Mouse (Mus musculus) skeletal muscle tissue, postnatal 0 days (tissue): ENCODE measurements around the gene Wdr60. TPM values are rescaled to one million over a fixed set of nuclear protein-coding genes. Genes with fewer than 3 reads are reported as not detected.

Experiments used
- microRNA-seq, 2 experiments: library from miRNA; unstranded; fragments of <30 nt; microRNA quantifications; one replicate each; pipeline ENCODE4; 2016
- polyA plus RNA-seq: library from polyadenylated mRNA; unstranded; fragments of >200 nt; fragmentation: Nextera tagmentation; extraction: Ambion mirVana; gene quantifications from 2 replicates; pipeline ENCODE4 v1.2.1, GENCODE M21; 2015

Gene Wdr60
- 9.0 and 10.5 TPM in 2 replicates for polyA plus RNA-seq

GRCm38 (mm10) chr12:116262555-116263341, at the start of gene Wdr60:
Wdr60 (minus strand) TSS chr12:116263022.

DNA sequence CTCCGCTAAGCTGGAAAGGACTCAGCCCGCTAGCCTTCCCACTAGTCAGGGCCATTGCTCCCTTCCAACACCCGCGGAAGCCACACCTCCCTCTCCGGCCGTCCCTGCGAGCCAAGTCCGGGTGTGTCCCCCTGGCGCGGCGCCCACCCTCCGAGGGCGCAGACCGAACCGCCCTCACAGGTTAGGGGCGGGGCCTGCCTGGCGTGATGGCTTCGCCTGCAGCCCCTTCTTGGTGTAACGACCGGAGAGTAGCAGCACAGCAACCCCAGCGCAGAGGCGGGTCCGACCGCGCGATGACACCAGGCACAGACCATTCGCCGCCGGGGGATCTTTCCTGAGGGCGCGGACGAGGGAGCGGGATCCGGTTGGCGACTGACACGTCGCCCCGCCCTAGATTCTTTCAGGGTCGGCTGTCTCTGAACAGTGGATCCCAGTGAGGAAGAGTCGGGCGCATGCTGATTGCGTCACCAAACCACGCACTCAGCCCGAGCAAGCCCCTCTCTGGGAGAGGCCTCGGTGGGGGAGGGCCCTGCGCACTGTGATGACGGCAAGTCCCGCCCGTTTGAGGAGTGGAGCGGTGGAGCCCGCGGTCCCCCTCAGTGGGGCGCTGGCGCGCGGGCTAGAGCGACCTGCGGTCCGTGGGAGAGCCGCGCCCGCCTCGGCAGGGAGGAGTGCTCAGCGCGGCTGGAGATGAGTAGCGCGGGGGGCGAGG, 18.0 kb upstream of the Wdr60 start, which contains the start of gene Esyt2:
TSS of gene Esyt2 (plus strand) at position 544 of the 712 bp plus-strand sequence.

GRCm38 (mm10) chr12:116275086-116275485, 12.3 kb upstream of the Wdr60 start, which contains the start of gene Gm11027:
Gm11027 (plus strand) TSS chr12:116275386.

Small RNAs within 50 kb of the gene (microRNA-seq; reads per million reads assigned to microRNA genes)
- gene Gm23190, result 0 reads per million in 2 experiments

Other genes starting within 250 kb of the Wdr60 start
- 29.2 and 30.4 TPM in 2 replicates for gene Zfp386, start 215.3 kb downstream of the Wdr60 start, polyA plus RNA-seq
- gene Vipr2, start 185.3 kb downstream of the Wdr60 start, polyA plus RNA-seq, result 0.72 and 1.3 TPM in 2 replicates
- not detected in 2 replicates for gene Gm11027, start 12.4 kb upstream of the Wdr60 start, polyA plus RNA-seq
- 9.9 and 10.0 TPM in 2 replicates for gene Esyt2, start 18.2 kb upstream of the Wdr60 start, polyA plus RNA-seq
- gene Ncapg2, start 142.4 kb upstream of the Wdr60 start, polyA plus RNA-seq, result 7.3 and 7.8 TPM in 2 replicates
- not detected in 2 replicates for gene Ptprn2, start 222.7 kb upstream of the Wdr60 start, polyA plus RNA-seq